Comparison of ENCODE assay signal across 9 mouse cellular contexts in the genomic region with DNA sequence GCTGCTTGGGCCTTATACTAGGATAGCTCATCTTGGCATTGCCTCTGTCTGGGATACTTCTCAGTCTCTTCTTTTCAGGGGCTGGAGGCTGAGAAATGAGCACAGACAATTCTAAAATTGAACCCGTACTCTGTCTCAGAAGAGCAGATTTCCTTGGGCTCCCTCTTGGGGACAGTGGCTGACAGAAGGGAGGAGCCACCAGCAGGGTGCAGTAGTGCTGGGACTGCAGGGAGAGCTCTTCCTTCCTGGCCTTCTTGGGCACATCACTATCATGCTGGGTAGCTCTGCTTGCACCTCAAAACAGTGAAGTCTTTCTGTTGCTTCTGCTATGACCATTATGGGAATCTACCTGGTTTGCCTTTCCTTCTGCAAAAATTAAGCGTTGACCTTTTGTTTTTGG. TPM values are rescaled to one million over a fixed set of nuclear protein-coding genes. Genes with fewer than 3 reads are reported as not detected.
DNase-seq lines count a peak whose midpoint lies in the region; ATAC-seq and TF ChIP-seq lines count a peak whose summit lies in the region.
"Had no signal": no experiment of that assay in that cellular context is flagged by ENCODE, and none has a peak within 500 bp of the region (broad histone marks: within the 10 kb centered on the region; RNA-seq: fewer than 3 reads in every experiment).

No protein-coding gene starts in this region.

- intact Hi-C loops in heart, adult 2 months (cut with DNase I), result no loop called here

- H3K4me1 ChIP-seq in heart, adult 2 months (ENCODE audit: control insufficient read depth, insufficient read depth, low read length), result no peaks in the 10 kb centered on the region
- H3K4me1 ChIP-seq in heart, embryonic 10.5 days, result peaks cover 7% of the 10 kb centered on the region
- peaks cover under 1% of the 10 kb centered on the region; the same call in 1 of the 2 replicates for H3K4me1 ChIP-seq in lung, postnatal 0 days (ENCODE audit: insufficient read depth, low read depth, low read length)

- H3K9ac ChIP-seq in heart, adult 2 months (ENCODE audit: low read depth, low read length), result no peak overlapping the region
- no peak overlapping the region for H3K9ac ChIP-seq in lung, postnatal 0 days (replicated peaks; ENCODE audit: low read depth)

- no peaks in the 10 kb centered on the region for H3K27me3 ChIP-seq in heart, adult 2 months (ENCODE audit: control insufficient read depth, insufficient read depth, low read length)
- peaks cover 25% of the 10 kb centered on the region for H3K27me3 ChIP-seq in heart, embryonic 10.5 days (ENCODE audit: insufficient read depth, poor library complexity, severe bottlenecking)
- H3K27me3 ChIP-seq in lung, postnatal 0 days (replicated peaks; ENCODE audit: insufficient read depth, low read length), result no peaks in the 10 kb centered on the region

- H3K4me2 ChIP-seq in lung, postnatal 0 days (replicated peaks; ENCODE audit: low read depth, low read length), result no peak overlapping the region

- TF ChIP-seq CTCF in heart, adult 2 months (IDR thresholded peaks at IDR 0.05), result peak; percentile 20
- peak; percentile 47 for TF ChIP-seq CTCF in lung, postnatal 0 days (IDR thresholded peaks at IDR 0.05)

- no peak for ATAC-seq in lung, postnatal 0 days

- TF ChIP-seq EP300 in heart, adult 2 months (IDR thresholded peaks at IDR 0.05; ENCODE audit: insufficient read depth, low read depth, low read length), result no peak
- TF ChIP-seq EP300 in lung, postnatal 0 days (IDR thresholded peaks at IDR 0.05), result no peak

- no peaks in the 10 kb centered on the region for H3K36me3 ChIP-seq in heart, adult 2 months (ENCODE audit: control insufficient read depth, insufficient read depth, low read length)
- no peaks in the 10 kb centered on the region for H3K36me3 ChIP-seq in heart, embryonic 10.5 days
- H3K36me3 ChIP-seq in lung, postnatal 0 days (ENCODE audit: insufficient read depth, low read length), result no peaks in the 10 kb centered on the region

- H3K79me2 ChIP-seq in heart, adult 2 months (replicated peaks; ENCODE audit: control insufficient read depth, insufficient read depth, low read length), result no peaks in the 10 kb centered on the region

- WGBS in heart, adult 2 months, result 33% methylated on average over 2 of the region's 2 CpGs
- 28% methylated on average over 2 of the region's 2 CpGs for WGBS in heart, embryonic 10.5 days
- 46% methylated on average over 2 of the region's 2 CpGs for WGBS in lung, postnatal 0 days

- TF ChIP-seq POLR2A in heart, adult 2 months (IDR thresholded peaks at IDR 0.05; ENCODE audit: insufficient read depth, low read depth, low read length), result no peak

- H3K4me3 ChIP-seq in heart, adult 2 months, result no peak overlapping the region
- H3K4me3 ChIP-seq in heart, embryonic 10.5 days, result no peak overlapping the region
- H3K4me3 ChIP-seq in lung, postnatal 0 days (ENCODE audit: low read depth, low read length), result no peak overlapping the region

- H3K27ac ChIP-seq in heart, adult 2 months, result no peak overlapping the region
- no peak overlapping the region for H3K27ac ChIP-seq in heart, embryonic 10.5 days
- no peak overlapping the region for H3K27ac ChIP-seq in lung, postnatal 0 days (ENCODE audit: low read length)

- H3K9me3 ChIP-seq in heart, embryonic 10.5 days, result no peaks in the 10 kb centered on the region
- H3K9me3 ChIP-seq in lung, postnatal 0 days (ENCODE audit: low read length), result no peaks in the 10 kb centered on the region

- no peak for DNase-seq in heart, adult 2 months
- DNase-seq in heart, embryonic 10.5 days (ENCODE audit: low spot score), result no peak
- no peak for DNase-seq in lung, postnatal 0 days (ENCODE audit: low spot score)
- no peak for DNase-seq in lung, postnatal 4 days
- peak; percentile 22 for DNase-seq in induced T-regulatory cell, adult 2 months (ENCODE audit: low read depth)
- DNase-seq in retina, postnatal 1 day, result peak; percentile 29
- DNase-seq in testis, postnatal 14 days (ENCODE audit: low spot score), result no peak
- DNase-seq in layer of hippocampus, adult 11-12 months (ENCODE audit: low spot score), result no peak
- DNase-seq: kidney, postnatal 25 days had no signal

RNA-seq across cellular contexts. Expression of gene Hps1, which starts 5.4 kb away (rescaled TPM):
- 1 to 10 TPM; 1.6 to 1.7 TPM for total RNA-seq in heart, adult 2 months (2021)
- polyA plus RNA-seq in heart, adult 2 months (2012; rRNA removed), result 2.6 and 6.6 TPM in 2 replicates
- polyA plus RNA-seq in heart, embryonic 10.5 days (2016; fragmentation: Nextera tagmentation; extraction: Ambion mirVana), result 9.2 and 11.6 TPM in 2 replicates
- 8.0 and 8.8 TPM in 2 replicates for polyA plus RNA-seq in lung, postnatal 0 days (2015; fragmentation: Nextera tagmentation; extraction: Ambion mirVana)

RNA-seq across cellular contexts. Expression of gene Pyroxd2, which starts 32.6 kb away (rescaled TPM):
- 1 to 10 TPM; 3.9 to 4.4 TPM for total RNA-seq in heart, adult 2 months (2021)
- polyA plus RNA-seq in heart, adult 2 months (2012; rRNA removed), result 4.6 and 4.7 TPM in 2 replicates
- polyA plus RNA-seq in heart, embryonic 10.5 days (2016; fragmentation: Nextera tagmentation; extraction: Ambion mirVana), result 1.5 and 2.8 TPM in 2 replicates
- 3.8 and 4.3 TPM in 2 replicates for polyA plus RNA-seq in lung, postnatal 0 days (2015; fragmentation: Nextera tagmentation; extraction: Ambion mirVana)

Comparison
In these comparisons a context has a peak if more than half of its experiments do, and no peak if none do; other contexts are left out.
1. DNase-seq: peak in induced T-regulatory cell, adult 2 months (single experiment) and retina, postnatal 1 day (single experiment); none in heart, adult 2 months (0 of 2), heart, embryonic 10.5 days (single experiment), lung, postnatal 0 days (single experiment), lung, postnatal 4 days (0 of 2), testis, postnatal 14 days (single experiment) and layer of hippocampus, adult 11-12 months (single experiment).